Mouse (Mus musculus): ENCODE measurements around the gene Nsd2. TPM values are rescaled to one million over a fixed set of nuclear protein-coding genes. Genes with fewer than 3 reads are reported as not detected.

The Nsd2 gene
- polyA plus RNA-seq, 1 experiment = 6.8 TPM

DNA sequence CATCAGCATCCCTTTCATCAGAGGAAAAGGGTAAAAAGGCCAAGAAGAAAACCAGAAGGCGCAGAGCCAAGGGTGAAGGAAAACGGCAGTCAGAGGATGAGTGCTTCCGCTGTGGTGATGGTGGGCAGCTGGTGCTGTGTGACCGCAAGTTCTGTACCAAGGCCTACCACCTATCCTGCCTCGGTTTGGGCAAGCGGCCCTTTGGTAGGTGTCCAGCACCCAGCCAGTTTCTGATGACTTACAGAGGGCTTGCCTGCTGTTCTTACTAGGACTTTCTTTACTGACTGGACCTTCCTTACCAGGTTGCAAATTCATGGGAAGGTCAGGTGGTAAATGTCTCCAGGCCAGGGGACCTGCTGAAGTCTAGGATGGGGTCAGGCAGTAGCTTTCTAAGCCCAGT is 72.9 kb downstream of the Nsd2 start:
- no peak overlapping the region for H3K27ac ChIP-seq (ENCODE audit: insufficient read depth, low read depth, low read length)
- TF ChIP-seq POLR2A (IDR thresholded peaks at IDR 0.05; ENCODE audit: low read depth, low read length) (no peak), CTCF (conservative IDR thresholded peaks at IDR 0.05; ENCODE audit: insufficient read depth, insufficient read length, low read depth, low read length) (no peak)
- no peak for DNase-seq
- no peaks in the 10 kb centered on the region for H3K27me3 ChIP-seq (replicated peaks; ENCODE audit: control insufficient read depth, insufficient read depth, low read length)
- H3K4me3 ChIP-seq (ENCODE audit: insufficient read depth, low read depth, low read length) = no peak overlapping the region
- H3K36me3 ChIP-seq (ENCODE audit: control insufficient read depth, insufficient read depth, low read length) = no peaks in the 10 kb centered on the region
- WGBS = 85% methylated on average over 6 of the region's 6 CpGs
- no peaks in the 10 kb centered on the region for H3K4me1 ChIP-seq (ENCODE audit: control insufficient read depth, insufficient read depth, low read length)

DNA sequence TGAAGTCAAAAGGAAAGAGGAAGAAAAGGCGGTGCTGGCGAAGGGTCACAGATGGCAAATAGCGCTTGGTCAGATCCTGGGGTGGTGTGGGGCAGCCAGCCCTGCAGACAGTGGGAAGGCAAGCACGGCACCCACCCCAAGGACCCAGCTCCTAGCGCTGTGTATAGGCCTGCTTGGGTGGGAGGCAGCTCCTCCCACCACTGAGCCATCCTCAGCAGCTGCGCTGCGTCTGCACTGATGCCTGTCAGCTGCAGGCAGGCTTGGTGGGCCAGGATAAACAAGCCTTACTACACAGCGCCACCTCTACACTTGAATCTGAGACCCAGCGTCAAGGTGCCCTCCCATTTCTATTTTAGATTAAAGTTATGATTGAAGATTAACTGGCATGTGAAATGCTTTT is 74.6 kb downstream of the Nsd2 start:
- Histone ChIP-seq H3K4me3 (ENCODE audit: insufficient read depth, low read depth, low read length) (no peak overlapping the region), H3K27me3 (replicated peaks; ENCODE audit: control insufficient read depth, insufficient read depth, low read length) (no peaks in the 10 kb centered on the region), H3K4me1 (ENCODE audit: control insufficient read depth, insufficient read depth, low read length) (no peaks in the 10 kb centered on the region), H3K36me3 (ENCODE audit: control insufficient read depth, insufficient read depth, low read length) (no peaks in the 10 kb centered on the region; the same call in 1 of the 2 replicates), H3K27ac (ENCODE audit: insufficient read depth, low read depth, low read length) (no peak overlapping the region)
- TF ChIP-seq CTCF (conservative IDR thresholded peaks at IDR 0.05; ENCODE audit: insufficient read depth, insufficient read length, low read depth, low read length) = no peak
- TF ChIP-seq POLR2A (IDR thresholded peaks at IDR 0.05; ENCODE audit: low read depth, low read length) = no peak
- DNase-seq = no peak
- 75% methylated on average over 9 of the region's 9 CpGs for WGBS

- Histone ChIP-seq H3K36me3 (ENCODE audit: control insufficient read depth, insufficient read depth, low read length) (no peaks in the 10 kb centered on the region; the same call in 1 of the 2 replicates), H3K4me1 (ENCODE audit: control insufficient read depth, insufficient read depth, low read length) (no peaks in the 10 kb centered on the region), H3K27me3 (replicated peaks; ENCODE audit: control insufficient read depth, insufficient read depth, low read length) (no peaks in the 10 kb centered on the region), H3K4me3 (ENCODE audit: insufficient read depth, low read depth, low read length) (no peak overlapping the region), H3K27ac (ENCODE audit: insufficient read depth, low read depth, low read length) (no peak overlapping the region)
- no peak for DNase-seq
- 88% methylated on average over 2 of the region's 2 CpGs for WGBS
- no peak for TF ChIP-seq CTCF (conservative IDR thresholded peaks at IDR 0.05; ENCODE audit: insufficient read depth, insufficient read length, low read depth, low read length)
- no peak for TF ChIP-seq POLR2A (IDR thresholded peaks at IDR 0.05; ENCODE audit: low read depth, low read length)
These were observed 76.6 kb downstream of the Nsd2 start for GRCm38 (mm10) chr5:33897158-33897557.

GRCm38 (mm10) chr5:33898671-33899070 is 78.1 kb downstream of the Nsd2 start:
- DNase-seq = peak; percentile 29
- Histone ChIP-seq H3K36me3 (ENCODE audit: control insufficient read depth, insufficient read depth, low read length) (peaks cover 1% of the 10 kb centered on the region; the same call in 1 of the 2 replicates), H3K27me3 (replicated peaks; ENCODE audit: control insufficient read depth, insufficient read depth, low read length) (no peaks in the 10 kb centered on the region), H3K4me3 (ENCODE audit: insufficient read depth, low read depth, low read length) (no peak overlapping the region), H3K4me1 (ENCODE audit: control insufficient read depth, insufficient read depth, low read length) (no peaks in the 10 kb centered on the region), H3K27ac (ENCODE audit: insufficient read depth, low read depth, low read length) (no peak overlapping the region)
- no peak for TF ChIP-seq CTCF (conservative IDR thresholded peaks at IDR 0.05; ENCODE audit: insufficient read depth, insufficient read length, low read depth, low read length)
- no peak for TF ChIP-seq POLR2A (IDR thresholded peaks at IDR 0.05; ENCODE audit: low read depth, low read length)
- WGBS = 79% methylated on average over 9 of the region's 9 CpGs

- peaks cover 1% of the 10 kb centered on the region; the same call in 1 of the 2 replicates for H3K36me3 ChIP-seq (ENCODE audit: control insufficient read depth, insufficient read depth, low read length)
- WGBS = 89% methylated on average over 3 of the region's 3 CpGs
- TF ChIP-seq CTCF (conservative IDR thresholded peaks at IDR 0.05; ENCODE audit: insufficient read depth, insufficient read length, low read depth, low read length) (no peak), POLR2A (IDR thresholded peaks at IDR 0.05; ENCODE audit: low read depth, low read length) (no peak)
- DNase-seq = no peak
- H3K4me1 ChIP-seq (ENCODE audit: control insufficient read depth, insufficient read depth, low read length) = no peaks in the 10 kb centered on the region
- no peak overlapping the region for H3K4me3 ChIP-seq (ENCODE audit: insufficient read depth, low read depth, low read length)
- no peaks in the 10 kb centered on the region for H3K27me3 ChIP-seq (replicated peaks; ENCODE audit: control insufficient read depth, insufficient read depth, low read length)
- no peak overlapping the region for H3K27ac ChIP-seq (ENCODE audit: insufficient read depth, low read depth, low read length)
These were observed 78.7 kb downstream of the Nsd2 start for GRCm38 (mm10) chr5:33899245-33899644.

DNA sequence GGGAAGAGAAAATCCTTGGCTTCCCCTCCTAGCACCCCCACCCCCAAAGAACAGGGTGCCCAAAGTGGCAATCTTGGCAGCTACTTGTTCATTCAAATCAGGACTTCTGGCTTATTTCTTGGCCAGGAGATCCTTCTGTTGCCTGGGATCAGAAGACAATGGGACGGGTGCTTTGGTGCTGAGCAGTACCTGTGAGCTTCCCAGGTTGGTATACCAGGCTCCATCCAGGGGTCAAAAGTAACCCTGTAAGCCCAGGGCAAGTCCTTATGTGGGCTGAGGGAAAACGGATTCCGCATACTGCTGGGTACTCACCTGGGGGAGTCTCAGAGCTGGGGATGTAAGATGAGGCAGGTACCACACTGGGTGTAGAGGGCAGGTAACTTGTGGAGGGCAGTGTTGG is 79.6 kb downstream of the Nsd2 start:
- no peaks in the 10 kb centered on the region for H3K4me1 ChIP-seq (ENCODE audit: control insufficient read depth, insufficient read depth, low read length)
- H3K27ac ChIP-seq (ENCODE audit: insufficient read depth, low read depth, low read length) = no peak overlapping the region
- H3K4me3 ChIP-seq (ENCODE audit: insufficient read depth, low read depth, low read length) = no peak overlapping the region
- no peaks in the 10 kb centered on the region for H3K27me3 ChIP-seq (replicated peaks; ENCODE audit: control insufficient read depth, insufficient read depth, low read length)
- WGBS = 90% methylated on average over 3 of the region's 3 CpGs
- H3K36me3 ChIP-seq (ENCODE audit: control insufficient read depth, insufficient read depth, low read length) = peaks cover 1% of the 10 kb centered on the region; the same call in 1 of the 2 replicates
- TF ChIP-seq POLR2A (IDR thresholded peaks at IDR 0.05; ENCODE audit: low read depth, low read length) = no peak
- TF ChIP-seq CTCF (conservative IDR thresholded peaks at IDR 0.05; ENCODE audit: insufficient read depth, insufficient read length, low read depth, low read length) = no peak
- no peak for DNase-seq

- no peak for TF ChIP-seq CTCF (conservative IDR thresholded peaks at IDR 0.05; ENCODE audit: insufficient read depth, insufficient read length, low read depth, low read length)
- no peaks in the 10 kb centered on the region for H3K4me1 ChIP-seq (ENCODE audit: control insufficient read depth, insufficient read depth, low read length)
- no peak for DNase-seq
- no peaks in the 10 kb centered on the region for H3K27me3 ChIP-seq (replicated peaks; ENCODE audit: control insufficient read depth, insufficient read depth, low read length)
- 97% methylated on average over 9 of the region's 9 CpGs for WGBS
- H3K36me3 ChIP-seq (ENCODE audit: control insufficient read depth, insufficient read depth, low read length) = peaks cover 1% of the 10 kb centered on the region; the same call in 1 of the 2 replicates
- no peak overlapping the region for H3K4me3 ChIP-seq (ENCODE audit: insufficient read depth, low read depth, low read length)
- no peak overlapping the region for H3K27ac ChIP-seq (ENCODE audit: insufficient read depth, low read depth, low read length)
These were observed 80.3 kb downstream of the Nsd2 start for GRCm38 (mm10) chr5:33900701-33901263.
